Mouse (Mus musculus) CD4-positive helper T cell, adult 2 months (primary cell): ENCODE measurements around the gene Chadl.
"Not testable (repeated sequence)": the region's sequence is repeated elsewhere in the genome, so short reads cannot be mapped to it uniquely, and the experiment has no call there.

Experiments
- DNase-seq: peaks from one replicate; pipeline ENCODE4 v3.0.0-alpha.2; 2012; ENCODE audit warnings: low read depth, missing footprints, low spot score

The Chadl gene

GRCm38 (mm10) chr15:81697175-81697574 lies at the start of gene Chadl:
Gene Chadl (minus strand): TSS chr15:81697287.
- DNase-seq, result no peak

GRCm38 (mm10) chr15:81745601-81746114 lies 48.6 kb upstream of the Chadl start:
- peak; percentile 62 for DNase-seq

GRCm38 (mm10) chr15:81744992-81745600 lies 48.0 kb upstream of the Chadl start, which contains the start of the genes Zc3h7b and Rangap1:
Gene Zc3h7b (plus strand): TSS chr15:81745057.
Gene Rangap1 (minus strand): TSS chr15:81745530.
- peak; percentile 68 for DNase-seq

GRCm38 (mm10) chr15:81742368-81742767 lies 45.3 kb upstream of the Chadl start:
- DNase-seq, result peak; percentile 25

- DNase-seq, result no peak
Observed at GRCm38 (mm10) chr15:81739924-81740323, 42.8 kb upstream of the Chadl start.

GRCm38 (mm10) chr15:81739296-81739695 lies 42.2 kb upstream of the Chadl start:
- DNase-seq, result no peak

GRCm38 (mm10) chr15:81735075-81735474 lies 38.0 kb upstream of the Chadl start:
- no peak for DNase-seq

- DNase-seq, result peak; percentile 99
Observed at GRCm38 (mm10) chr15:81729792-81730635, 32.9 kb upstream of the Chadl start.

GRCm38 (mm10) chr15:81729241-81729791 lies 32.2 kb upstream of the Chadl start:
- no peak for DNase-seq

- no peak for DNase-seq
Observed at GRCm38 (mm10) chr15:81725965-81726364, 28.9 kb upstream of the Chadl start.

GRCm38 (mm10) chr15:81723653-81724052 lies 26.6 kb upstream of the Chadl start:
- no peak for DNase-seq

- no peak for DNase-seq
Observed at GRCm38 (mm10) chr15:81722361-81722760, 25.3 kb upstream of the Chadl start.

GRCm38 (mm10) chr15:81719139-81719531 lies 22.0 kb upstream of the Chadl start:
- DNase-seq, result no peak

GRCm38 (mm10) chr15:81718336-81719138 lies 21.4 kb upstream of the Chadl start:
- no peak for DNase-seq

GRCm38 (mm10) chr15:81713742-81714141 lies 16.7 kb upstream of the Chadl start:
- no peak for DNase-seq

GRCm38 (mm10) chr15:81710801-81711200 lies 13.7 kb upstream of the Chadl start:
- no peak for DNase-seq

- no peak for DNase-seq
Observed at GRCm38 (mm10) chr15:81709686-81710085, 12.6 kb upstream of the Chadl start.

- DNase-seq, result no peak
Observed at GRCm38 (mm10) chr15:81708991-81709390, 11.9 kb upstream of the Chadl start.

GRCm38 (mm10) chr15:81703094-81703489 lies 6.0 kb upstream of the Chadl start:
- DNase-seq, result no peak

GRCm38 (mm10) chr15:81702306-81703093 lies 5.4 kb upstream of the Chadl start:
- no peak for DNase-seq

- DNase-seq, result not testable (repeated sequence)
Observed at GRCm38 (mm10) chr15:81701350-81701749, 4.3 kb upstream of the Chadl start.
